Comparison of ENCODE assay signal across 15 mouse cellular contexts in the genomic region with DNA sequence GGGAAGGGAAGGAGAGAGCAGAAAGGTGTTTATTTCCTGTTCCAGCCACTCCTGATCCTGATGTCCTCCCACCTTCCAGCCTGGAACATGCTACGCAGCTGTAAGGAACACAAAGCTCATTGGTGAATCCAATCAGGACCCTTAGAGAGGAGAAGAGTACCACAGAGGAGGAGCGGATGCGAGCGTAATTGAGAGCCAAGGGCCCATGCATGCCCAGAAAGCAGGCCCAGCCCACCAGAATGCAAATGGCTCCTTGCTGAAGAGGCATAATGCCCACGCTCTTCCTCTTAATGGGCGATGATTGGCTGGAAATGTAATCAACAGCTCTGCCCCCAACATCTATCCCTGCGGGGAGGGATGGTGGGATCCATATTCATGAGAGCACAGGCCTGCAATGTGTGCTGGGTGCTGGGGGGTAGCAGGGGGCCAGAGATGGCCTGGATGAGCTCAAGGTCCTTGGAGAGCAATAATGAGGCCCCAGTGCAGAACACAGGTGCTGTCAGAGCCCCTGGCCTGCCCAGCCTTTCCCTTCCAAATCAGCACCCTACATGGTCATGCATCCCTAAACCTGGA.
DNase-seq lines count a peak whose midpoint lies in the region; ATAC-seq and TF ChIP-seq lines count a peak whose summit lies in the region.
"Had no signal": no experiment of that assay in that cellular context is flagged by ENCODE, and none has a peak within 500 bp of the region (broad histone marks: within the 10 kb centered on the region; RNA-seq: fewer than 3 reads in every experiment).

No protein-coding gene starts in this region.

- ATAC-seq in forebrain, embryonic 14.5 days = peak; percentile 62
- no peak for ATAC-seq in hindbrain, postnatal 0 days
- ATAC-seq in neural tube, embryonic 14.5 days (ENCODE audit: low read depth) = peak; percentile 23
- ATAC-seq in erythroid progenitor cell, adult 5-6 weeks (replicated peaks; ENCODE audit: low FRiP score, poor library complexity, severe bottlenecking) = no peak

- H3K9me3 ChIP-seq in forebrain, embryonic 14.5 days (replicated peaks; ENCODE audit: control insufficient read depth, low read length) = no peaks in the 10 kb centered on the region
- H3K9me3 ChIP-seq in hindbrain, postnatal 0 days (ENCODE audit: low read length) = no peaks in the 10 kb centered on the region
- no peaks in the 10 kb centered on the region for H3K9me3 ChIP-seq in neural tube, embryonic 14.5 days (ENCODE audit: control insufficient read depth, low read length)

- H3K36me3 ChIP-seq in forebrain, embryonic 14.5 days (ENCODE audit: control insufficient read depth, insufficient read depth, low read length) = no peaks in the 10 kb centered on the region
- no peaks in the 10 kb centered on the region for H3K36me3 ChIP-seq in hindbrain, postnatal 0 days (ENCODE audit: insufficient read depth, low read length)
- H3K36me3 ChIP-seq in neural tube, embryonic 14.5 days (ENCODE audit: control insufficient read depth, insufficient read depth, low read length) = no peaks in the 10 kb centered on the region

- peak; percentile 20 for DNase-seq in layer of hippocampus, adult 9-11 months
- DNase-seq in layer of hippocampus, postnatal 25 days (ENCODE audit: extremely low spot score in 1 of 2, low spot score in 1 of 2) = no peak
- peak; percentile 86 for DNase-seq in forebrain, embryonic 14.5 days (ENCODE audit: low spot score)
- peak; percentile 33 for DNase-seq in hindbrain, postnatal 0 days (ENCODE audit: low spot score)
- no peak for DNase-seq in thymus, postnatal 4 days
- DNase-seq in right cerebral cortex, adult 18-20 months = no peak
- DNase-seq: adrenal gland, postnatal 10 days; B cell, adult 2 months; cerebellum, adult 11 months; kidney, adult 2 months; lung, adult 2 months; thymus, adult 2 months had no signal

- TF ChIP-seq CTCF in hindbrain, postnatal 0 days (IDR thresholded peaks at IDR 0.05; ENCODE audit: low read depth) = no peak

- H3K4me3 ChIP-seq in forebrain, embryonic 14.5 days (ENCODE audit: low read depth, low read length) = no peak overlapping the region
- no peak overlapping the region for H3K4me3 ChIP-seq in hindbrain, postnatal 0 days (ENCODE audit: low read length)
- H3K4me3 ChIP-seq in neural tube, embryonic 14.5 days (ENCODE audit: low read depth, low read length) = no peak overlapping the region
- H3K4me3 ChIP-seq: erythroblast, embryonic 14.5 days had no signal

- peak overlapping the region; percentile 45; the same call in 1 of the 2 replicates for H3K9ac ChIP-seq in forebrain, embryonic 14.5 days (ENCODE audit: low read length)
- no peak overlapping the region for H3K9ac ChIP-seq in hindbrain, postnatal 0 days (replicated peaks; ENCODE audit: low read length)
- H3K9ac ChIP-seq in neural tube, embryonic 14.5 days (replicated peaks; ENCODE audit: low read depth, low read length) = no peak overlapping the region

- WGBS in forebrain, embryonic 14.5 days = 12% methylated on average over 7 of the region's 7 CpGs
- WGBS in hindbrain, postnatal 0 days = 50% methylated on average over 7 of the region's 7 CpGs
- WGBS in neural tube, embryonic 14.5 days = 33% methylated on average over 7 of the region's 7 CpGs

- H3K27me3 ChIP-seq in forebrain, embryonic 14.5 days (replicated peaks; ENCODE audit: control insufficient read depth, insufficient read depth, low read length) = no peaks in the 10 kb centered on the region
- no peaks in the 10 kb centered on the region for H3K27me3 ChIP-seq in hindbrain, postnatal 0 days (ENCODE audit: insufficient read depth, low read length)
- no peaks in the 10 kb centered on the region for H3K27me3 ChIP-seq in neural tube, embryonic 14.5 days (ENCODE audit: control insufficient read depth, insufficient read depth, low read length)

- peaks cover 42% of the 10 kb centered on the region for H3K4me1 ChIP-seq in forebrain, embryonic 14.5 days (ENCODE audit: control insufficient read depth, insufficient read depth, low read length)
- peaks cover 21% of the 10 kb centered on the region for H3K4me1 ChIP-seq in hindbrain, postnatal 0 days (ENCODE audit: insufficient read depth, low read length)
- peaks cover 3% of the 10 kb centered on the region; the same call in 1 of the 2 replicates for H3K4me1 ChIP-seq in neural tube, embryonic 14.5 days (ENCODE audit: control insufficient read depth, insufficient read depth, low read length)

- H3K27ac ChIP-seq in forebrain, embryonic 14.5 days (ENCODE audit: low read depth, low read length) = peak overlapping the region; percentile 89
- no peak overlapping the region for H3K27ac ChIP-seq in hindbrain, postnatal 0 days
- H3K27ac ChIP-seq in neural tube, embryonic 14.5 days (ENCODE audit: low read depth, low read length) = peak overlapping the region; percentile 36; the same call in 1 of the 2 replicates

- no peak overlapping the region for H3K4me2 ChIP-seq in forebrain, embryonic 14.5 days (ENCODE audit: low read length)
- H3K4me2 ChIP-seq in hindbrain, postnatal 0 days (ENCODE audit: low read depth, low read length) = no peak overlapping the region
- H3K4me2 ChIP-seq in neural tube, embryonic 14.5 days (ENCODE audit: low read depth, low read length) = no peak overlapping the region

Comparison
In these comparisons a context has a peak if more than half of its experiments do, and no peak if none do; other contexts are left out.
1. DNase-seq: peak in layer of hippocampus, adult 9-11 months (single experiment), forebrain, embryonic 14.5 days (single experiment) and hindbrain, postnatal 0 days (single experiment); none in layer of hippocampus, postnatal 25 days (0 of 2), thymus, postnatal 4 days (single experiment) and right cerebral cortex, adult 18-20 months (single experiment).
2. ATAC-seq: peak in forebrain, embryonic 14.5 days (single experiment) and neural tube, embryonic 14.5 days (single experiment); none in hindbrain, postnatal 0 days (single experiment) and erythroid progenitor cell, adult 5-6 weeks (single experiment).